Mouse (Mus musculus): ENCODE results near the gene Gpsm1. TPM values are rescaled to one million over a fixed set of nuclear protein-coding genes. Genes with fewer than 3 reads are reported as not detected.

Gene Gpsm1
- total and polyA plus RNA-seq, 2 experiments: 0.74 to 1.9 TPM

GRCm38 (mm10) chr2:26324917-26325316 is 9.6 kb downstream of the Gpsm1 start:
- Histone ChIP-seq H3K79me2 (ENCODE audit: control insufficient read depth, insufficient read depth, low read length) (no peaks in the 10 kb centered on the region), H3K36me3 (ENCODE audit: control insufficient read depth, insufficient read depth, low read length) (no peaks in the 10 kb centered on the region), H3K27ac (replicated peaks; ENCODE audit: insufficient read depth, low read depth, low read length) (no peak overlapping the region), H3K4me3 (ENCODE audit: insufficient read depth, low read depth, low read length) (no peak overlapping the region), H3K4me1 (ENCODE audit: control insufficient read depth, insufficient read depth, low read length) (no peaks in the 10 kb centered on the region), H3K27me3 (ENCODE audit: control insufficient read depth, insufficient read depth, low read length) (no peaks in the 10 kb centered on the region), H3K9ac (ENCODE audit: low read depth, low read length) (no peak overlapping the region)
- TF ChIP-seq CTCF (IDR thresholded peaks at IDR 0.05; ENCODE audit: low read depth, low read length): no peak; the same call in 1 of the 2 replicates
- TF ChIP-seq POLR2A (IDR thresholded peaks at IDR 0.05; ENCODE audit: extremely low read depth, insufficient read depth, low read length): no peak
- peak; percentile 39 for DNase-seq (ENCODE audit: extremely low read depth, low read depth, low spot score)
- 79% methylated on average over 2 of the region's 2 CpGs for WGBS

GRCm38 (mm10) chr2:26325386-26326181 is 10.3 kb downstream of the Gpsm1 start:
- WGBS: 57% methylated on average over 15 of the region's 15 CpGs
- TF ChIP-seq POLR2A (IDR thresholded peaks at IDR 0.05; ENCODE audit: extremely low read depth, insufficient read depth, low read length) (no peak), CTCF (IDR thresholded peaks at IDR 0.05; ENCODE audit: low read depth, low read length) (peak; percentile 98)
- peak; percentile 67 for DNase-seq (ENCODE audit: extremely low read depth, low read depth, low spot score)

DNA sequence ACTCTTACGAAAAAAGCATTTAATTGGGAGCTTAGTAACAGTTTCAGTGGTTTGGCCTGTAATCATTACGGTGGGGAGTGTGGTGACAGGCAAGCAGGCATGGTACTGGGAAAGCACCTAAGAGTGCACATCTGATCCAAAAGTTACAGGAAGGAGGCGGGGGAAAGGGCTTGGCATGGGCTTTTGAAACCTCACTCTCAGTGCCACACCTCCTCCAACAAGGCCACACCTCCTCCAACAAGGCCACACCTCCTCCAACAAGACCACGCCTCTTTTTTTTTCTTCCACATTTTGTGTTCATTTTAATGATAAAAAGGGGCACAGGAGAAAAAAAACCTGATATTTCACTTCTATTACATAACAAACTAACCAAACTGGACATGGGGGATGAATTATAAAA is 12.5 kb downstream of the Gpsm1 start:
- no peak overlapping the region for H3K9ac ChIP-seq (ENCODE audit: low read depth, low read length)
- H3K36me3 ChIP-seq (ENCODE audit: control insufficient read depth, insufficient read depth, low read length): no peaks in the 10 kb centered on the region
- 67% methylated on average over 4 of the region's 4 CpGs for WGBS
- no peak overlapping the region for H3K27ac ChIP-seq (replicated peaks; ENCODE audit: insufficient read depth, low read depth, low read length)
- no peaks in the 10 kb centered on the region for H3K4me1 ChIP-seq (ENCODE audit: control insufficient read depth, insufficient read depth, low read length)
- no peak overlapping the region for H3K4me3 ChIP-seq (ENCODE audit: insufficient read depth, low read depth, low read length)
- TF ChIP-seq POLR2A (IDR thresholded peaks at IDR 0.05; ENCODE audit: extremely low read depth, insufficient read depth, low read length) (no peak), CTCF (IDR thresholded peaks at IDR 0.05; ENCODE audit: low read depth, low read length) (no peak)
- peak; percentile 68 for DNase-seq (ENCODE audit: extremely low read depth, low read depth, low spot score)
- no peaks in the 10 kb centered on the region for H3K27me3 ChIP-seq (ENCODE audit: control insufficient read depth, insufficient read depth, low read length)
- H3K79me2 ChIP-seq (ENCODE audit: control insufficient read depth, insufficient read depth, low read length): no peaks in the 10 kb centered on the region

More at GRCm38 (mm10) chr2:26325386-26326181, 10.3 kb downstream of the Gpsm1 start:
- no peaks in the 10 kb centered on the region for H3K36me3 ChIP-seq (ENCODE audit: control insufficient read depth, insufficient read depth, low read length)
- no peaks in the 10 kb centered on the region for H3K27me3 ChIP-seq (ENCODE audit: control insufficient read depth, insufficient read depth, low read length)
- H3K9ac ChIP-seq (ENCODE audit: low read depth, low read length): no peak overlapping the region
- no peaks in the 10 kb centered on the region for H3K4me1 ChIP-seq (ENCODE audit: control insufficient read depth, insufficient read depth, low read length)
- H3K27ac ChIP-seq (replicated peaks; ENCODE audit: insufficient read depth, low read depth, low read length): no peak overlapping the region
- H3K79me2 ChIP-seq (ENCODE audit: control insufficient read depth, insufficient read depth, low read length): no peaks in the 10 kb centered on the region
- H3K4me3 ChIP-seq (ENCODE audit: insufficient read depth, low read depth, low read length): no peak overlapping the region

DNA sequence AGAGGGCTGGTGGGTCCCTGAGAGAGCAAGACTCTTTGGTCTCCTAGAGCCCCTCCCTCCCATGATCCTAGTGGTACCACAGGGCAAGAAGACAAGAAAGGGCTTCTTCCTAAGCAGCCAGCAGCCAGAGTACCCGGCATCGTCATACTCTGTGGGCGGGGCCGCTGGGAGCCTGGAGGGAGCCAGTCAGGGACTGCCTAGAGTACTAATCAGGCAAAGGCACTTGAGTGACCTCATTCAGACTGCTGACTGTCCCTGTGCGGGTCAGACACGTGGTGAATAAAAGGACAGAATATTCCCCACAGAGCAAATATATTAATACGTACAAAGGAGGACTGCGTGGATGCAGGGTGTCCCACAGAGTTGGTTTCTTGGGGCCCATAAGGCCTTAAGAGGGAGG is 14.1 kb downstream of the Gpsm1 start:
- DNase-seq (ENCODE audit: extremely low read depth, low read depth, low spot score): no peak
- Histone ChIP-seq H3K79me2 (ENCODE audit: control insufficient read depth, insufficient read depth, low read length) (no peaks in the 10 kb centered on the region), H3K36me3 (ENCODE audit: control insufficient read depth, insufficient read depth, low read length) (no peaks in the 10 kb centered on the region), H3K9ac (ENCODE audit: low read depth, low read length) (no peak overlapping the region), H3K4me3 (ENCODE audit: insufficient read depth, low read depth, low read length) (no peak overlapping the region), H3K27me3 (ENCODE audit: control insufficient read depth, insufficient read depth, low read length) (no peaks in the 10 kb centered on the region), H3K4me1 (ENCODE audit: control insufficient read depth, insufficient read depth, low read length) (no peaks in the 10 kb centered on the region), H3K27ac (replicated peaks; ENCODE audit: insufficient read depth, low read depth, low read length) (no peak overlapping the region; the same call in 1 of the 2 replicates)
- TF ChIP-seq POLR2A (IDR thresholded peaks at IDR 0.05; ENCODE audit: extremely low read depth, insufficient read depth, low read length): no peak
- no peak for TF ChIP-seq CTCF (IDR thresholded peaks at IDR 0.05; ENCODE audit: low read depth, low read length)
- 78% methylated on average over 8 of the region's 8 CpGs for WGBS

- TF ChIP-seq POLR2A (IDR thresholded peaks at IDR 0.05; ENCODE audit: extremely low read depth, insufficient read depth, low read length) (no peak), CTCF (IDR thresholded peaks at IDR 0.05; ENCODE audit: low read depth, low read length) (no peak)
- peak overlapping the region; percentile 22; the same call in 1 of the 2 replicates for H3K27ac ChIP-seq (replicated peaks; ENCODE audit: insufficient read depth, low read depth, low read length)
Observed at GRCm38 (mm10) chr2:26330056-26330468, 14.7 kb downstream of the Gpsm1 start.

DNA sequence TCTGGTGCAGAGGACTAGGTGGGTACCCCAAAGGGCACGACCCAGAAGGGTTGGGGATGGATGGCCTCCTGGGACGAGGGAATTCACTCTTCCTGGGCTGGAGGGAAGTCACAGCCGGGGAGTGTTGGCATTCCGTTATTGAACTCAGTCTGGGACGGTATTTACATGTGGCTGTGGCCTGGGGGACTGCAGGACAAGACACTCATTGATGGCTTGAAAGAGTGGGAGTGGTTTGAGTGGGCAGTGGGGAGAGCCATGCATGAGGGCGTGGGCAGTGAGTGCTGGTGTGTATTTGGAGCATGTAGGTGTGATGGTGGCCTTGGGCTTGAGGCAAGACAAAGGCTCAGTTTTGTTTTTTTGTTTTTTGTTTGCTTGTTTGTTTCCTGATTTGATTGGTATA is 15.4 kb downstream of the Gpsm1 start:
- no peaks in the 10 kb centered on the region for H3K4me1 ChIP-seq (ENCODE audit: control insufficient read depth, insufficient read depth, low read length)
- no peaks in the 10 kb centered on the region for H3K36me3 ChIP-seq (ENCODE audit: control insufficient read depth, insufficient read depth, low read length)
- H3K9ac ChIP-seq (ENCODE audit: low read depth, low read length): no peak overlapping the region
- no peaks in the 10 kb centered on the region for H3K79me2 ChIP-seq (ENCODE audit: control insufficient read depth, insufficient read depth, low read length)
- 82% methylated on average over 6 of the region's 6 CpGs for WGBS
- H3K27me3 ChIP-seq (ENCODE audit: control insufficient read depth, insufficient read depth, low read length): no peaks in the 10 kb centered on the region
- no peak overlapping the region for H3K27ac ChIP-seq (replicated peaks; ENCODE audit: insufficient read depth, low read depth, low read length)
- no peak for DNase-seq (ENCODE audit: extremely low read depth, low read depth, low spot score)
- H3K4me3 ChIP-seq (ENCODE audit: insufficient read depth, low read depth, low read length): no peak overlapping the region
- TF ChIP-seq CTCF (IDR thresholded peaks at IDR 0.05; ENCODE audit: low read depth, low read length) (no peak), POLR2A (IDR thresholded peaks at IDR 0.05; ENCODE audit: extremely low read depth, insufficient read depth, low read length) (no peak)

More at GRCm38 (mm10) chr2:26330056-26330468, 14.7 kb downstream of the Gpsm1 start:
- Histone ChIP-seq H3K36me3 (ENCODE audit: control insufficient read depth, insufficient read depth, low read length) (no peaks in the 10 kb centered on the region), H3K4me3 (ENCODE audit: insufficient read depth, low read depth, low read length) (no peak overlapping the region), H3K27me3 (ENCODE audit: control insufficient read depth, insufficient read depth, low read length) (no peaks in the 10 kb centered on the region), H3K4me1 (ENCODE audit: control insufficient read depth, insufficient read depth, low read length) (no peaks in the 10 kb centered on the region), H3K9ac (ENCODE audit: low read depth, low read length) (peak overlapping the region; percentile 8; the same call in 1 of the 2 replicates), H3K79me2 (ENCODE audit: control insufficient read depth, insufficient read depth, low read length) (no peaks in the 10 kb centered on the region)
- 92% methylated on average over 4 of the region's 4 CpGs for whole genome bisulfite sequencing
- DNase-seq (ENCODE audit: extremely low read depth, low read depth, low spot score): no peak
